Mouse (Mus musculus): ENCODE data around the gene Cdv3. TPM values are rescaled to one million over a fixed set of nuclear protein-coding genes. Genes with fewer than 3 reads are reported as not detected.

The Cdv3 gene
- polyA plus RNA-seq (2012; ENCODE audit: low replicate concordance) = 197 and 250 TPM in 2 replicates

DNA sequence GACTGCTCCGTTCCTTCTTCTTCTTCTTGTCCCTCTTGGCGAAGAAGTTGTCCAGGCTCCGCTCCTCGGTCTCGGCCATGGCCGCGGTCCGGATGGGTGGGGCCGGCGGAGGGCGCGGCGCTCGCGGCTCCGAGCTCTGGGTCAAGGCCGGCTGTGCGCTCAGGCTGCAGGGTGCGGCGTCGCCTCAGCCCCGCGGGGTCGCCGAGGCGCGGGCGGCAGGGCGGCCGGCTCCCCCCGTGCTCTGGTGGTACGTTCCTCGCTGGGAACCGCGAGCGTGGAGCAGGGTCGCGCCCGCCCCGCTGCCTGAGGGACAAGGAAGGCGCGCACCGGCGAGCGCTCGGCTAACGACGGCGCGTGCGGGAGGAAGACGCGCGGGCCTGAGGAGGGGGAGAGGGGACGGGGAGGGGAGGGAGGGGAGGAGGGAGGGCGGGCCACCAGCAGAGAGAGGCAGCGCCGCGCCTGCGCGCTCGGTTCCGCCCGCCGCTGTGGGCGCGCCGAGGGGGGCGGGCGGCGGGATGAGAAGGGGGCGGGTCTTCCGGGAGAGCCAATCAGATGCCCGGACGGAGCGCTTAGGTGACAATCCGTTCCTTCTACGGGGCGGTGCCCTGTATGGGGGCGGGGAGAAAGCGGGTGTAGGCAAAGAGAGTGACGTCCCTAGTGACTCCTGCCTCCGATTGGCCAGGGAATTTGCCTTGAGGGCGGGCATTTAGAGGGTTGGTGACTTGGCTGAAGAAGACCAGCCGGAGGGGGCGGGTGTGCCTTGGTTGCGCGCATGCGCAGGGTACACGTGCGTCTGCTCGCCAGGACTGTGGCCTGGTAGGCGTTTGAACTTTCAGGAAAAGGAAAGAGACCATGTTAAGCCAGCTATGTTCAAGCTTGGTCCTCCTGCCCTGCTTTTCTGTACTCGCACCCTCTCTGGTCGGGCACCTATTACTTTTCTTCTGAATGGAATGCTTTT lies at the start of gene Cdv3:
Gene Cdv3, minus strand, starts transcription at position 551 of the 958 bp plus-strand sequence.

DNA sequence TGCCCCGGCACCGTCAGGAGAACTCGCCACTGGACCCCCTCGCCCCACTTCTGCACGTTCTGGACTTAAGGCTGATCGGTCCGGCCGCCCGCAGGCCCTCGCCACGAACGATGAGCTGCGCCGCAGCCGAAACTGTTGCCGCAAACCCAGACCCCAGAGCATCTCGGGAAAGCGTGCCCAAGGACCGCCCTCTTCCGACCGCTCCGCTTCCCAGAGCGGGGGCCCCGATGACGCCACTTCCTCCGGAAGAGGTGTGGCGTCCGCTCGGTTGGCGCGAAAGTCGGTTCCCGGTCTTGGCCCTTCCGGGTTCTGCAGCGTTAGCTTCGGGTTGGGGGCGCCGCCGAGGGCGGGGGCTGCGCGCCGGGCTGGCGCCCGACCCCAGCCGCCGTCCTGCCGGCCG lies 60.7 kb downstream of the Cdv3 start, which contains the start of the genes 1300017J02Rik and Topbp1:
Gene 1300017J02Rik, minus strand, starts transcription at position 156 of the 400 bp plus-strand sequence.
Gene Topbp1, plus strand, starts transcription at position 289 of the 400 bp plus-strand sequence.

Other genes starting within 250 kb of the Cdv3 start
- 7.9 and 55.9 TPM in 2 replicates for gene Srprb, start 163.7 kb downstream of the Cdv3 start, polyA plus RNA-seq (2012; ENCODE audit: low replicate concordance)
- gene Gm20425, start 135.5 kb downstream of the Cdv3 start, polyA plus RNA-seq (2012; ENCODE audit: low replicate concordance) = not detected in 2 replicates
- 16.5 and 21.2 TPM in 2 replicates for gene Trf, start 135.4 kb downstream of the Cdv3 start, polyA plus RNA-seq (2012; ENCODE audit: low replicate concordance)
- 6.4 and 8.0 TPM in 2 replicates for gene 1300017J02Rik, start 60.8 kb downstream of the Cdv3 start, polyA plus RNA-seq (2012; ENCODE audit: low replicate concordance)
- 21.9 and 32.9 TPM in 2 replicates for gene Topbp1, start 60.6 kb downstream of the Cdv3 start, polyA plus RNA-seq (2012; ENCODE audit: low replicate concordance)
- gene Bfsp2, start 114.6 kb upstream of the Cdv3 start, polyA plus RNA-seq (2012; ENCODE audit: low replicate concordance) = 1.2 and 5.2 TPM in 2 replicates